Mouse (Mus musculus): ENCODE results near the gene Gm20388.

DNA sequence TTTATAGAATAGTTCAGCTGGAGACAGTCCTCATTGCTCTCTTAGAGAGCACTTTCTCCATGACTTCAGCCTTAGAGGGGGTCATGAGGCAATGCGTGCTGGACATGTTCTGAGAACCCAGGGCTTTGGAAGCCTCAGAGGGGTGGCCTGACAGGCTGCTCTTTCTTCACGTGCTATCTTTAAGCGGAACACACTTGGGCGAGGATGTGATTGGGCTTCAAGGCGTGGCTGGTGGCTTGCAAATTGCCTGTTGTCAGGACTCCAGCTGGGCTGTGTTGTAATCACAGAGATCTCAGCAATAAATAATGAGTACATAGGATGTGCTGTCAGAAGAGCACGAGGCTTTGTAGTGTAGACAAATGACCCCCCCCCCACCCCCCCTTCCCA lies 2200.2 kb downstream of the Gm20388 start:
- no peak for TF ChIP-seq POLR2A (IDR thresholded peaks at IDR 0.05; ENCODE audit: borderline replicate concordance, control insufficient read depth, low read depth, low read length)
- no peak for TF ChIP-seq CTCF (IDR thresholded peaks at IDR 0.05; ENCODE audit: control insufficient read depth, insufficient read depth, low read length)

All from bone marrow, adult 2 months (tissue).